Mouse (Mus musculus) lung, postnatal 0 days (tissue): ENCODE results near the gene Prkce.

Experiments used
- CTCF ChIP-seq: IDR thresholded peaks from 2 replicates; pipeline ENCODE4 v1.5.1; 2016; ENCODE audit warnings: antibody characterized with exemption, mild to moderate bottlenecking
- EP300 ChIP-seq: IDR thresholded peaks from 2 replicates; pipeline ENCODE4 v1.6.1; 2016; ENCODE audit warnings: antibody characterized with exemption, mild to moderate bottlenecking, control low read depth

GRCm38 (mm10) chr17:86559206-86559891 lies 391.8 kb downstream of the Prkce start:
- TF ChIP-seq EP300 (peak; percentile 91), CTCF (peak; percentile 25; the same call in 1 of the 2 replicates)
